Mouse (Mus musculus) right cerebral cortex, postnatal 25 days (tissue): Measurements from ENCODE around the gene Gm5938.

Experiments used
- DNase-seq: peaks from one replicate; pipeline ENCODE4 v3.0.0; 2022

The Gm5938 gene

GRCm38 (mm10) chrX:78125167-78125566 is at the start of gene Gm5938:
Gm5938 (plus strand) TSS chrX:78125467.
- DNase-seq = no peak

DNA sequence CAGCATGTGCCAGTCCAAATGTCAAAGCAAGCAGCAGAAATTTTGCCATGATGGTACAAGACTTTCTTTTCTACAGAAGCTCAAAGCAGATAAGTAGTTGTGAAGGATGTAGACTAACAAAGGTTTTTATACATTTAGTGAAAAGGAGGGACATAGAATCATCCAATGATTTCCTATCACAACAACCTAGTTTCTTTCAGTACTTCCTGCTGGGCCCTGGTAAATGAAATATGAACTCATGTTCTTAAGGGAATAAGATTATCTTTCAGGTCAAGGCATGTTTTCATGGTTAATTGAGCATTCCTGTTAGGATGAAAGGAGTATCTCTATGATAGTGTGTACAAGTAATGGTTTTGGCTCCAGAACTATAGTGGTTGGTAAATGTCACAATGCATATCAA is 34.0 kb upstream of the Gm5938 start, which contains the start of gene Obp1a:
TSS of gene Obp1a (minus strand) at position 101 of the 400 bp plus-strand sequence.
- DNase-seq = no peak
